Mouse (Mus musculus): ENCODE measurements around the gene Arl14. TPM values are rescaled to one million over a fixed set of nuclear protein-coding genes. Genes with fewer than 3 reads are reported as not detected.

Gene Arl14
- total RNA-seq, 1 experiment = not detected

GRCm38 (mm10) chr3:69198098-69198497, 24.1 kb upstream of the Arl14 start:
- DNase-seq (ENCODE audit: low read depth, low spot score) = no peak
- no peak overlapping the region for H3K4me3 ChIP-seq (ENCODE audit: insufficient read depth in 1 of 2, low read depth in 1 of 2, low read length in 2 of 2, poor library complexity in 1 of 2, severe bottlenecking in 1 of 2)
- H3K27ac ChIP-seq (ENCODE audit: insufficient read depth, low read depth, low read length, poor library complexity, severe bottlenecking) = no peak overlapping the region
- no peaks in the 10 kb centered on the region for H3K4me1 ChIP-seq (ENCODE audit: control insufficient read depth in 2 of 2, insufficient read depth in 2 of 2, low read length in 2 of 2, poor library complexity in 1 of 2)
- no peaks in the 10 kb centered on the region for H3K9me3 ChIP-seq (ENCODE audit: control insufficient read depth, insufficient read depth, low read depth, low read length)
- in situ Hi-C loops (cut with MboI; ENCODE audit: low sequenced_read_pairs in 2 of 2, unreplicated experiment in 2 of 2) = no loop called here
- no peaks in the 10 kb centered on the region for H3K36me3 ChIP-seq (ENCODE audit: control insufficient read depth, insufficient read depth, low read length, poor library complexity, severe bottlenecking)
- TF ChIP-seq CHD2 (IDR thresholded peaks at IDR 0.05; ENCODE audit: low read depth, low read length) (no peak), ZNF384 (IDR thresholded peaks at IDR 0.05; ENCODE audit: low read depth, low read length) (no peak), MAFK (IDR thresholded peaks at IDR 0.05; ENCODE audit: insufficient read depth, low read depth, low read length) (no peak), ZC3H11A (IDR thresholded peaks at IDR 0.05; ENCODE audit: borderline replicate concordance, low read depth, low read length) (no peak), HCFC1 (IDR thresholded peaks at IDR 0.05; ENCODE audit: borderline replicate concordance, insufficient read depth, low read length) (no peak)
- H3K9ac ChIP-seq (ENCODE audit: insufficient read depth, low read depth, low read length, poor library complexity, severe bottlenecking) = no peak overlapping the region

- H3K27ac ChIP-seq (ENCODE audit: insufficient read depth, low read depth, low read length, poor library complexity, severe bottlenecking) = no peak overlapping the region
- H3K4me1 ChIP-seq (ENCODE audit: control insufficient read depth in 2 of 2, insufficient read depth in 2 of 2, low read length in 2 of 2, poor library complexity in 1 of 2) = no peaks in the 10 kb centered on the region
- no peak for DNase-seq (ENCODE audit: low read depth, low spot score)
- in situ Hi-C loops (cut with MboI; ENCODE audit: low sequenced_read_pairs in 2 of 2, unreplicated experiment in 2 of 2) = no loop called here
- H3K9me3 ChIP-seq (ENCODE audit: control insufficient read depth, insufficient read depth, low read depth, low read length) = no peaks in the 10 kb centered on the region
- no peak for TF ChIP-seq ZC3H11A (IDR thresholded peaks at IDR 0.05; ENCODE audit: borderline replicate concordance, low read depth, low read length)
- TF ChIP-seq ZNF384 (IDR thresholded peaks at IDR 0.05; ENCODE audit: low read depth, low read length) = no peak
- no peak for TF ChIP-seq HCFC1 (IDR thresholded peaks at IDR 0.05; ENCODE audit: borderline replicate concordance, insufficient read depth, low read length)
- no peak for TF ChIP-seq MAFK (IDR thresholded peaks at IDR 0.05; ENCODE audit: insufficient read depth, low read depth, low read length)
- TF ChIP-seq CHD2 (IDR thresholded peaks at IDR 0.05; ENCODE audit: low read depth, low read length) = no peak
- H3K9ac ChIP-seq (ENCODE audit: insufficient read depth, low read depth, low read length, poor library complexity, severe bottlenecking) = no peak overlapping the region
- H3K4me3 ChIP-seq (ENCODE audit: insufficient read depth in 1 of 2, low read depth in 1 of 2, low read length in 2 of 2, poor library complexity in 1 of 2, severe bottlenecking in 1 of 2) = no peak overlapping the region
- H3K36me3 ChIP-seq (ENCODE audit: control insufficient read depth, insufficient read depth, low read length, poor library complexity, severe bottlenecking) = no peaks in the 10 kb centered on the region
These were observed 22.0 kb upstream of the Arl14 start for GRCm38 (mm10) chr3:69200251-69200650.

GRCm38 (mm10) chr3:69201206-69201605, 21.0 kb upstream of the Arl14 start:
- H3K4me3 ChIP-seq (ENCODE audit: insufficient read depth in 1 of 2, low read depth in 1 of 2, low read length in 2 of 2, poor library complexity in 1 of 2, severe bottlenecking in 1 of 2) = no peak overlapping the region
- DNase-seq (ENCODE audit: low read depth, low spot score) = no peak
- H3K9ac ChIP-seq (ENCODE audit: insufficient read depth, low read depth, low read length, poor library complexity, severe bottlenecking) = no peak overlapping the region
- peaks cover 0 to 2% of the 10 kb centered on the region in 2 experiments; a peak in 1 of 4 replicates for H3K4me1 ChIP-seq (ENCODE audit: control insufficient read depth in 2 of 2, insufficient read depth in 2 of 2, low read length in 2 of 2, poor library complexity in 1 of 2)
- H3K27ac ChIP-seq (ENCODE audit: insufficient read depth, low read depth, low read length, poor library complexity, severe bottlenecking) = no peak overlapping the region
- no peak for TF ChIP-seq HCFC1 (IDR thresholded peaks at IDR 0.05; ENCODE audit: borderline replicate concordance, insufficient read depth, low read length)
- TF ChIP-seq ZNF384 (IDR thresholded peaks at IDR 0.05; ENCODE audit: low read depth, low read length) = no peak
- TF ChIP-seq CHD2 (IDR thresholded peaks at IDR 0.05; ENCODE audit: low read depth, low read length) = no peak
- no peak for TF ChIP-seq ZC3H11A (IDR thresholded peaks at IDR 0.05; ENCODE audit: borderline replicate concordance, low read depth, low read length)
- TF ChIP-seq MAFK (IDR thresholded peaks at IDR 0.05; ENCODE audit: insufficient read depth, low read depth, low read length) = no peak
- H3K9me3 ChIP-seq (ENCODE audit: control insufficient read depth, insufficient read depth, low read depth, low read length) = no peaks in the 10 kb centered on the region
- in situ Hi-C loops (cut with MboI; ENCODE audit: low sequenced_read_pairs in 2 of 2, unreplicated experiment in 2 of 2) = no loop called here
- no peaks in the 10 kb centered on the region for H3K36me3 ChIP-seq (ENCODE audit: control insufficient read depth, insufficient read depth, low read length, poor library complexity, severe bottlenecking)

- H3K9me3 ChIP-seq (ENCODE audit: control insufficient read depth, insufficient read depth, low read depth, low read length) = no peaks in the 10 kb centered on the region
- no peak overlapping the region for H3K9ac ChIP-seq (ENCODE audit: insufficient read depth, low read depth, low read length, poor library complexity, severe bottlenecking)
- no peak overlapping the region for H3K27ac ChIP-seq (ENCODE audit: insufficient read depth, low read depth, low read length, poor library complexity, severe bottlenecking)
- peaks cover 0 to 2% of the 10 kb centered on the region in 2 experiments; a peak in 1 of 4 replicates for H3K4me1 ChIP-seq (ENCODE audit: control insufficient read depth in 2 of 2, insufficient read depth in 2 of 2, low read length in 2 of 2, poor library complexity in 1 of 2)
- no peaks in the 10 kb centered on the region for H3K36me3 ChIP-seq (ENCODE audit: control insufficient read depth, insufficient read depth, low read length, poor library complexity, severe bottlenecking)
- in situ Hi-C loops (cut with MboI; ENCODE audit: low sequenced_read_pairs in 2 of 2, unreplicated experiment in 2 of 2) = no loop called here
- DNase-seq (ENCODE audit: low read depth, low spot score) = no peak
- no peak for TF ChIP-seq ZC3H11A (IDR thresholded peaks at IDR 0.05; ENCODE audit: borderline replicate concordance, low read depth, low read length)
- no peak for TF ChIP-seq CHD2 (IDR thresholded peaks at IDR 0.05; ENCODE audit: low read depth, low read length)
- no peak for TF ChIP-seq ZNF384 (IDR thresholded peaks at IDR 0.05; ENCODE audit: low read depth, low read length)
- TF ChIP-seq MAFK (IDR thresholded peaks at IDR 0.05; ENCODE audit: insufficient read depth, low read depth, low read length) = no peak
- TF ChIP-seq HCFC1 (IDR thresholded peaks at IDR 0.05; ENCODE audit: borderline replicate concordance, insufficient read depth, low read length) = no peak
- no peak overlapping the region for H3K4me3 ChIP-seq (ENCODE audit: insufficient read depth in 1 of 2, low read depth in 1 of 2, low read length in 2 of 2, poor library complexity in 1 of 2, severe bottlenecking in 1 of 2)
These were observed 19.3 kb upstream of the Arl14 start for GRCm38 (mm10) chr3:69202876-69203275.

Measured in ES-E14 (cell line).